Mouse (Mus musculus) megakaryocyte, embryonic 14.5 days (primary cell): ENCODE measurements around the gene Lrrc1.

Source experiments
- FLI1 ChIP-seq: IDR thresholded peaks from 2 replicates; pipeline ENCODE4 v1.6.1; 2012; ENCODE audit warnings: low read length, inconsistent platforms, mixed read lengths
- GATA1 ChIP-seq: IDR thresholded peaks from 3 replicates; pipeline ENCODE4 v1.6.1; 2012; ENCODE audit warnings: mixed read lengths, low read length, inconsistent platforms, borderline replicate concordance

DNA sequence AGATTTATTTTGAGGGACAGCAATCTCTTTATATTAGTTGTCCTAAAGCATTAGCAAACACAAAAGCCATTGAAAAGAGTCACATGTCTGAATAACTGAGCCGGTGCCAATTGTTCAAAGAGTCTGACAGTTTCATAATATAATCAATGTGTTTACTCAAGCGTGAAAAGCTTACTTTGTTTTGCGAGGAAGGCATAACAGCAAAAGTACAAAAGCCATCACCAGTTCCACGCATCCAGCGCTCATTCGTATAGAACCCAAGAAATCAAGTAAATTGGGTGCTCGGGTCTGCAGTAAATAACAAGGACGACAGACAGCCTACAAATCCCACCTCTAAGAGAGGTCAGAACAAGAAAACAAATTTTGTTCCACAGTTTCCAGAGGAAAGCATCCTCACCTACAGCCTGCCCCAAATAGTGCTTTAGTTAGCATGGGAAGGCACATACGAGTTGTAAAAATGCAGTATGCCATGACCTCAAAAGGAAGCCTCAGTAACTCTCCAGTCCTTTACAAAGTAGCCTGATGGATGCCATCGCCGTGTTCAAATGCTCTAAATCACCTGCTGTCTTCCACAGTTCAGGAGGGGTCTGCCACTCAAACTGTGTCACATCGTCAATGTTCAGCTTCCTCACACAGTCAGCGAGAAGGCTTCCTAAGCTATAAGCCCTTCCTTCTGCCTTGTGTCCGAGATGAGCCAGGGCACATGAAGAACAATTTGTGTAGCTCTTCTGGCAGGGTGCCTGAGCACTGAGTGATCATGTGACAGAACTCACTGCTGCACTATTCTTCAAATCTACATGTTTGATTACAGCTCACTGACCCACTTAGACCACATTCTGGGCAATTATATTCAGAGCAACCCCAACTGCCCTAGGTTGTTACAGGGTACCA is 41.9 kb downstream of the Lrrc1 start:
- TF ChIP-seq GATA1 (no peak), FLI1 (no peak)
